Mouse (Mus musculus) embryonic stem cell, embryonic (primary cell): Measurements from ENCODE around the gene Eif4h.

ENCODE experiments used
- CTCF ChIA-PET, 4 experiments: fragments of 300-600 bp in 2 of 4; fragments of 350-600 bp in 2 of 4; sonication (Branson Sonifier 250); formaldehyde crosslinking; loops; one replicate each; lab custom pipeline; 2022; ENCODE audit warnings: inconsistent platforms in 2 of 4; lab: Charles Lee
- POLR2A ChIA-PET, 4 experiments: fragments of 300-600 bp in 2 of 4; fragments of 350-600 bp in 2 of 4; sonication (Branson Sonifier 250); formaldehyde crosslinking; loops; one replicate each; lab custom pipeline; 2022; ENCODE audit warnings: antibody characterized with exemption in 4 of 4, inconsistent platforms in 1 of 4; lab: Charles Lee

The Eif4h gene

DNA sequence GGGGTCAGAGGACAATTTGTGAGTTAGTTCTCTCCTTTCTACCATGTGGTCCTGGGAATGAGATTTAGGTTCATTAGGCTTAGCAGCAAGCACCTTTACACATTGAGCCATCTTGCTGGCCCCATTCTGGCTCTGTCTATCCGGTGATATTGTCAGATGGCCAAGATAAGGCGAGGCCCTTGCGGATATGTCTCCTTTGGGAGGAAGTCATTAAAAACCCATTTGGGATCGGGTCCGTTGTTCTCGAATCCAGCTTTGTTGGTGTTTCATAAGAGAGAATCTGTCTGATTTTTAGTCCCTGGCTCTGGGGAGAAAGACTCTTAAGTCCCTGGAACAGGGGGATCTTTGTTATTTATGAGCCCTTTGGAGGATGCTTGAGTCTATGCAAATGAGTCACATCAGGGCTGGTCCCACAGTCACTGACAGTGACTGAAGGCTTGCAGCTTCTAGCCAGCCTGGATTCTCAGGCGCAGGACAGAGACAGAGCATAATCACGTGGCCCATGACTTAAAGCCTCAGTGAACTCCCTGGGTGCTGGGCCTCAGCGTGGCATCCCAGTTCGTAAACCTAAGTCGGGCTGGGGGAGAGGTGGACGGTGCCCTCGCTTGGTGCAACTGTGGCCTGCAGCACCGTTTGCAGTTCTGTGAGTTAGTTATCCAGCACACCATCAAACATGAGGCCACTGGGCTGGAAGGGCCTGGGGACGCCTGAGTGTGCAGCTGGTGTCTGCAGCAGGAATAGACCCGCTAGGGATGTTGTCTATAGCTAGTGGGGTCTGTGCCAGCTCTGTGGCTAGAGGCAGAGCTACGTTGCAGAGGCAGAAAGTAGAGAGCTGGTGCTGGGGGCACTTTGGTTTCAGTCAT is 32.3 kb upstream of the Eif4h start:
- CTCF ChIA-PET: interaction anchor here in 1 of 4 experiments (1.0 kb wide), 1 partner anchor 236 kb away, joined by 4 read pairs; no protein-coding TSS in a partner anchor
- POLR2A ChIA-PET: interaction anchor here in 2 of 4 experiments (0.6 to 1.3 kb wide), 3 partner anchors 65 to 477 kb away, joined by 3 to 4 read pairs (median 4); no protein-coding TSS in a partner anchor

DNA sequence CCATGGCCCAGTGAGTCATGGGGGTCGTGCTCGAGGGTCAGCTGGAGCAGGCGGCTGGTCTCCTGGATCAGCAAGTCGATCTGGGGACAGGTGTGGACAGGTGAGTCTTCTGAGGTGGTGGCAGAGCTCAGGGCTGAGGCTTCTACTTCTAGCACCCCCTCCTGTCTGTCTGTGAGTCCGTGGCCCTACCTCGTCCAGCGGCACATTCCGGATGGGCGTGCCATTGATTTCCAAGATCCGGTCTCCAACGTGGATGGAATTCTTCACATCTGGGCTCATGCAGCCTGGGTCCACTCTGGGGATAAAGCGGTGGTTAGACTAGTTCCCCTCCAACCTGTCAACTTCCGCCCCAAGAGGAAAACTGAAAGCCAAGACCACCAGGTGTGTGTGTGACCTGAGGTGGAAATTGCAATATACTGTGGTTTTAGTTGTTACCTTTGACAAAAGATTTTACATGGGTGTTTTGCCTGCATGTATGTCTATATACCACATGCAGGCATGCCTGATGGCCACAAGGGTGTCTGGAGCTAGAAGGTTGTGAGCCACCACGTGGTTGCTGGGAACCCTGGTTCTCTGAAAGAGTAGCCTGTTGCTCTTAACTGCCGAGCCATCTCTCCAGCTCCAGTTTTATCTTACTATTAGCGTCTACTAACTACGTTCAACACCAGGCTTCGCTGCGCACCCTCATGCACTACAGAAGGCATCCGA is 29.9 kb upstream of the Eif4h start:
- ChIA-PET POLR2A (interaction anchor here (0.6 to 2.3 kb wide), 17 partner anchors 8 to 341 kb away, joined by 3 to 14 read pairs (median 3); partner anchors contain the start of genes Eif4h (in 2 of the 4) and Limk1 (in 1 of the 4)), CTCF (interaction anchor here (0.5 to 2.7 kb wide), 42 partner anchors 8 to 1563 kb away, joined by 3 to 15 read pairs (median 4); partner anchors contain the start of genes Limk1 (in 3 of the 4) and Eif4h (in 1 of the 4))

DNA sequence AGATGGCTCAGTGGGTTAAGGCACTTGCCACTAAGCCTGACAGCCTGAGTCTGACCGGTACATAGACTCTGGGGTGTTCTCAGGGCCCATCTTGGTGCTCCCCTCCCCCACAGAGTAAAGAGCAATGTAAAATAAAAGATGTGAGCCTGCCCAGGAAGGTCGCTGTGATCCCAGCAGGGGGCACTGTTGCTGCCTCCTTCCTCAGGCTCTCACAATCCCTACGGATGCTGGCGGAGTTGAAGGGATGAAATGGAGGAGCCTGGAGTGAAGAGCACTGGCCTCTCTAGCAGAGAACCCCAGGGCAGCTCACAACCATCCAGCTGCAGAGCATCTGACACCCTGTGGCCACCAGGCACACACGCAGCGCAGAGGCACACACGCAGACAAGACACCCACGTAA is 29.2 kb upstream of the Eif4h start:
- POLR2A ChIA-PET: interaction anchor here in 3 of 4 experiments (0.9 to 2.3 kb wide), 11 partner anchors 9 to 166 kb away, joined by 3 to 14 read pairs (median 4); partner anchors contain the start of genes Eif4h (in 2 of the 3) and Limk1 (in 1 of the 3)
- CTCF ChIA-PET: interaction anchor here (0.6 to 2.7 kb wide), 37 partner anchors 9 to 1563 kb away, joined by 3 to 15 read pairs (median 4); partner anchors contain the start of genes Limk1 (in 3 of the 4) and Eif4h (in 1 of the 4)

DNA sequence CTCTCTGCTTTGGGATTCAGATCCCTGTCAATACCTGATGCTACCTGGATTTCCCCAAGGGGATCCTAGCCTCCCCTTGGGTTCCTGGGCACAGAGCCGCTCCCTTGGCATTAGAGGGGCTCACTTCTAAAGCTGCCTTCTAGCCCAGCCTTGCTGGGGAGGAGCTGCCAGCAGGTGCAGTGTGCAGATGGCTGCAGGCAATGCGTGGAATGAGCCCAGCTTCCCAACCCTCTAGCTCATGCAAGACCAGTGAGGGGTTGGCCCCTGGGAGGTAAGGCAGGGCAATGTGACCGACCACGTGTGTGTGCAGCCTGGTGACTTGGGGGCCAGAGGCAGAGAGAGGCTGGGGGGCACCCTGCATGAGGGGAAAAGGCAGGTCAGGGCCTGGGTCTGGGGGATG is 17.4 kb upstream of the Eif4h start:
- ChIA-PET CTCF (interaction anchor here in 3 of 4 experiments (0.6 to 3.0 kb wide), 11 partner anchors 10 to 193 kb away, joined by 3 to 18 read pairs (median 3); no protein-coding TSS in a partner anchor), POLR2A (interaction anchor here in 3 of 4 experiments (0.8 to 3.0 kb wide), 7 partner anchors 12 to 352 kb away, joined by 3 to 11 read pairs (median 3); partner anchors contain the start of genes Abhd11 (in 1 of the 3) and Eif4h (in 1 of the 3))

DNA sequence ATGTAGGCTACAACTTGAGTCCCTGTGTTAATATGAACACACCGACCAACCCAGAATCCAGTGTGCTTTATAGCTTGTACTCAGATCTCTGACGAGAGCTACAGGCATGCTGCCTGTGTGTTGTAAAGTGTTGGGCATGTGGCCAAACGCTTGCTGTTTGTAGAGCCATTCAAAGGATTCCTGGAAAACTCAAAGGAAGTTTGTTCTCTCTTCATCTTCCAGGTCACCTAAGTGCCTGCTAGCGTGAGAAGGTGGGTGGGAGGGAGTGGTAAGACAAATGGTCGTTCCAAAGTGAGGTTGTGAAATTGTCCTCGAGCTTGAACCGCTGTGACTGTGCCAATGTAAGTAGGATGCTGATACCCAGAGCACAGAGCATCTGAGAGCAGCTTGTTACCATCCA is 12.7 kb upstream of the Eif4h start:
- ChIA-PET CTCF (interaction anchor here in 3 of 4 experiments (0.6 to 2.5 kb wide), 8 partner anchors 46 to 162 kb away, joined by 3 to 25 read pairs (median 4); no protein-coding TSS in a partner anchor), POLR2A (interaction anchor here in 1 of 4 experiments (0.9 kb wide), 1 partner anchor 11 kb away, joined by 3 read pairs; no protein-coding TSS in a partner anchor)

DNA sequence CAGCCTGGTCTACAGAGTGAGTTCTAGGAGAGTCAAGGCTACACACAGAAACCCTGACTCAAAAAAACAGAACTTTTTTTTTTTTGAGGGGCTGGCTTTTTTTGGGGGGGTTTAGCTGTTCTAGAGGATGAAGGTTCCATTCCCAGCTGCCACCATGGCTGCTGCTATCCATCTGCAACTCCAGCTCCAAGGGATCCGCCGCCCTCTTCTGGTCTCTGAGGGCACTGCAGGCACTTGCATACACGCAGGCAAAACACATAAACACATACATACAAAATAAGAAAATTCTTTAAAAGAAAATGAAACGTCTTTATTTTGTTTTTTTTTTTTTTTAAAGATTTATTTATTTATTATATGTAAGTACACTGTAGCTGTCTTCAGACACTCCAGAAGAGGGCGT is 11.6 kb upstream of the Eif4h start:
- ChIA-PET CTCF (interaction anchor here (0.5 to 2.5 kb wide), 79 partner anchors 8 to 1779 kb away, joined by 3 to 25 read pairs (median 4); partner anchors contain the start of genes Eif4h (in 2 of the 4), Limk1 (in 2 of the 4), Abhd11 (in 1 of the 4) and Clip2 (in 1 of the 4)), POLR2A (interaction anchor here (0.6 to 1.5 kb wide), 18 partner anchors 8 to 1482 kb away, joined by 3 to 7 read pairs (median 4); partner anchors contain the start of genes Castor2 (in 1 of the 4), Eif4h (in 1 of the 4) and Limk1 (in 1 of the 4))

DNA sequence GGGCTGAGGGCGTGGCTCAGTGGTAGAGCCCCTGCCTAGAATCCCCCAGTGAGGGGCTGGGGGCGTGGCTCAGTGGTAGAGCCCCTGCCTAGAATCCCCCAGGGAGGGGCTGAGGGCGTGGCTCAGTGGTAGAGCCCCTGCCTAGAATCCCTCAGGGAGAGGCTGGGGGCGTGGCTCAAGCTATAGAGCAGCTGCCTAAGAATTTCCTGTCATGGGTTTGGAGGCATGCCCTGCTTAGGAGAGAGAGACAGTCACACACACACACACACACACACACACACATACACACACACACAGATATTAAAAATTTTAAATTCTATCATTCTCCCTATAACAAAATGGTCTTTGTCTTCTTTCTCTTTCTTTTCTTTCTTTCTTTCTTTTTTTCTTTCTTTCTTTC is 9.7 kb upstream of the Eif4h start:
- ChIA-PET CTCF (interaction anchor here (0.5 to 1.4 kb wide), 6 partner anchors 59 to 1972 kb away, joined by 3 to 6 read pairs (median 3); no protein-coding TSS in a partner anchor), POLR2A (interaction anchor here (0.6 to 1.4 kb wide), 9 partner anchors 9 to 40 kb away, joined by 3 to 13 read pairs (median 3); partner anchors contain the start of genes Eif4h (in 3 of the 4) and Limk1 (in 1 of the 4))

DNA sequence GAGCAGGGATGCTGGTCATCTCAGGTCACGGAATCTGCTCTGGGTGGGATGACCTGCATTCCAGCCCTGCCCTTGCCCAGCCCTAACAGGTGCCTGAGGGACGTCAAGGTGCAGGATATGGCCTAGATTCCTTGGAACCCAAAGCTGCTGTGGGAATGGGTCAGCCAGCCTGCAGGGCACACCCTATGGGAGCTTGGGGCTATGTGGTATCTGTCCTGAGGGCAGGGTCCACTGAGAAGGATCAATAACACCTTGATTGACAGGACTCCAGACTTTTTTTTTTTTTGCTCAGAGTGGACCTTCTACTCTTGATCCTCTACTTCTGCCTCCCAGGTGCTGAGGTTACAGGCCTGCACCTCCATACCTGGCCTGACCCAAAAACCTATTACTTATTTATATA is 8.1 kb upstream of the Eif4h start:
- ChIA-PET CTCF (interaction anchor here in 1 of 4 experiments (0.7 kb wide), 1 partner anchor 358 kb away, joined by 4 read pairs; no protein-coding TSS in a partner anchor), POLR2A (no interaction called here)

DNA sequence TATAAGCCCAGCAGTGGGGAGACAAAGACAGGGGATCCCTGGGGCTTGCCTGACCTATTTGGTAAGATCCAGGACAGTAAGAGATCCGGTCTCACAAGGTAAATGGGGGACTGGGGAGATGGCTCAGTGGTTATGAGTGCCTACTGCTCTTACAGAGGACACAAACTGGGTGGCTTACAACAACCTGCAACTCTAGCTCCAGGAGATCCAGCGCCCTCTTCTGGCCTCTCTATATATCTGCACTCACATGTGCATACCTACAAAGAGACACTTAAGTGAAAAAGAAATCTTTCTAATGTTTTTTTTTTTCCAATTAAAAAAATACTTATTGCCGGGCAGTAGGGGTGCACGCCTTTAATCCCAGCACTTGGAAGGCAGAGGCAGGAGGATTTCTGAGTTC is 7.2 kb upstream of the Eif4h start:
- ChIA-PET POLR2A (interaction anchor here in 1 of 4 experiments (0.7 kb wide), 1 partner anchor 20 kb away, joined by 3 read pairs; no protein-coding TSS in a partner anchor), CTCF (interaction anchor here in 2 of 4 experiments (0.5 to 1.6 kb wide), 10 partner anchors 11 to 460 kb away, joined by 3 to 7 read pairs (median 4); partner anchors contain the start of gene Limk1 (in 1 of the 2))

DNA sequence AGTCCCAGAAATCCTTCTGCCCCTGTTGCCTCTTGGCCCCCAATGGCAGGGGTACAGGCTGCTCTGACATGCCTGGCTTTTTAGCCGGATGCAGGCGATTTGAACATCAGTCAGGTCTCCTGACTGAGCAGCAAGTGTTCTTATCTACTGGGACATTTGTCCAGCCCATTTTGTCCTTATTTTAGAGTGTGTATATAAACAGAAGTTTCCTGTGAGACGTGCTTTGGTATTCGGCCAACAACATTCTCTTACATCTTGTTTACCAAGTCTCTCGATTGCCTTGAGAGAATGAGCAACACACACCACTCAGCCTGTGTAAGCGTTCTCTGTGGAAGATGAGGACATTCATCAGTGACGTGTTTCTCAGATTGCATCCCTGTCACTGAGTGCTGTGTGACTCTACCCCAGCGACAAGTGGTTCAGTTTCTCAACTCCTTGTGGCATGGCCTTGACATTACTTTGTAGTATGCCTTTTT is 5.4 kb upstream of the Eif4h start:
- POLR2A ChIA-PET: interaction anchor here in 2 of 4 experiments (0.8 to 1.5 kb wide), 3 partner anchors 44 to 112 kb away, joined by 3 to 5 read pairs (median 3); partner anchors contain the start of gene Limk1 (in 2 of the 2)
- CTCF ChIA-PET: interaction anchor here in 1 of 4 experiments (0.8 kb wide), 1 partner anchor 9 kb away, joined by 4 read pairs; no protein-coding TSS in a partner anchor

DNA sequence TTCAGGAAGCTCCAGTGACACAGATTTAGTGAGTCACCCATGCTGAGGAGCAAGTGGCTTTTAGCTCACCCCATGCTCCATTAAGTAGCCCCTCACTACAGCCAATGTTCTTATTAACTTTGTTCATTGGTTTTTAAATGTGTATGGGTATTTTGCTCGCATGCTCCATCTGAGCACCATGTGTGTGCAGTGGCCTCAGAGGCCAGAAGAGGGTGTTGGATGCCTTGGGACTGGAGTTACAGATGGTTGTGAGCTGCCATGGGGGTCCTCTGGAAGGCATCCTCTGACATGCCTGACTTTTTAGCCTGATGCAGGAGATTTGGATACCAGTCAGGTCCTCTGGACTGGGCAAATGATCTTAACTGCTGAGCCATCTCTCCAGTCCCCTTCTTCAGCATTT is 4.8 kb upstream of the Eif4h start:
- POLR2A ChIA-PET: interaction anchor here in 3 of 4 experiments (0.6 to 1.5 kb wide), 5 partner anchors 11 to 356 kb away, joined by 3 to 5 read pairs (median 3); partner anchors contain the start of gene Limk1 (in 2 of the 3)
- CTCF ChIA-PET: interaction anchor here in 1 of 4 experiments (0.8 to 1.1 kb wide), 2 partner anchors 9 to 17 kb away, joined by 3 to 4 read pairs; no protein-coding TSS in a partner anchor

DNA sequence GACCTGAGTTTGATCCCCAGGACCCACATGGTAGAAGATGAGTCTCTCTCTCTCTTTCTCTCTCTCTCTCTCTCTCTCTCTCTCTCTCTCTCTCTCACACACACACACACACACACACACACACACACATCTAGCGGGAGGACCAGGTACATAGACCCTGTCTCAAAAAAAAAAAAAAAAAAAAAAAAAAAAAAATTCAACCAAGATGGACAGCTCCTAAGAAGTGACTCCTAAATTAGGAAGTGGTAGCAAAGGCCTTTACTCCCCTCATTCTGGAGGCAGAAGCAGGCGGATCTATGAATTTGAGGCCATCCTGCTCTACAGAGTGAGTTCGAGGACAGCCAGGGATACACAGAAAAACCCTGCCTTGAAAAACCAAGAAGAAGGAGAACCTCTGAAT is 1.1 kb upstream of the Eif4h start:
- ChIA-PET CTCF (interaction anchor here (0.6 to 1.4 kb wide), 14 partner anchors 10 to 1342 kb away, joined by 3 to 10 read pairs (median 4); partner anchors contain the start of gene Limk1 (in 1 of the 4)), POLR2A (interaction anchor here (0.6 to 4.7 kb wide), 25 partner anchors 8 to 1188 kb away, joined by 3 to 75 read pairs (median 4); partner anchors contain the start of genes Limk1 (in 2 of the 4) and Abhd11 (in 1 of the 4))

DNA sequence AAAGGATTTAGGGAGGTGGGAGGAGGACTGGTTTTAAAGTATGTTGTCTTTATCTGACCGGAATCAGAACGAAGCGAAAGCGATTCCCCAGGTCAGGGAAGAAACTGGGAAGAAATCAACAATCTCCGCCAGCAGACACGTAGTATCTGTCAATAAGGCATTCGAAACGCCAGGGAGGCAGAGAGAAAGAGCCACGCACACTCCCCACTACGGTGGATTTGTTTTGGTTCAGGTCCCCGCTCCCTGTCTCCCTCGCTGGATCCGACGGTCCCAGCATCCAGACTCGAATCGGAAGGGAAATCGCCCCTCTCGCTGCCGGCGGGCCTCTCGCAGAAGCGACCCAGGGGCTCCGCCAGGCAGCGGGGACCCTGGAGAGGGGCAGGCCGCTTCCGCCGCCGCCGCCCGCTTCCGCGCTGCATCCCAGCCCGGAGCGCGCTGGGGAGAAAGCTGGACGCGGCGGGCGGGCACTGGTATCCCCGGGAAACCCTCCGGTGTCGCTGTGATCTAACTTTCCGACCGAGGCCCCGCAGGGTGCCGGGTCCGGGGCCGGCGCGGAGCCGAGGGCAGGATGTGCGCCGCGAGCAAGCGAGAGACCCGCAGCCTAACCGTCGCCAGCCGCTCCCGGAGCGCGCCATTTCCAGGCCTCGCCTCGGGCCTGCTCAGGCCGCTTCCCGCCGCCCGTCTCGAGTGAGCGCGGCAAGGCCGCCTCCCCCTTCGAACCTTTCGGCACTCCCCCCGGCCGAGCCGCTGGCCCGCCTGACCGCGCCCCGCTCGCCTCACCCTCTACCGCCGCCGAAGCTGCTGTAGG is 625 bp downstream of the Eif4h start:
- CTCF ChIA-PET: interaction anchor here in 3 of 4 experiments (0.6 to 1.4 kb wide), 15 partner anchors 12 to 327 kb away, joined by 3 to 10 read pairs (median 4); no protein-coding TSS in a partner anchor
- POLR2A ChIA-PET: interaction anchor here in 3 of 4 experiments (0.7 to 4.7 kb wide), 45 partner anchors 8 to 423 kb away, joined by 3 to 75 read pairs (median 4); partner anchors contain the start of genes Limk1 (in 3 of the 3), Abhd11 (in 1 of the 3), Clip2 (in 1 of the 3) and Lat2 (in 1 of the 3)

DNA sequence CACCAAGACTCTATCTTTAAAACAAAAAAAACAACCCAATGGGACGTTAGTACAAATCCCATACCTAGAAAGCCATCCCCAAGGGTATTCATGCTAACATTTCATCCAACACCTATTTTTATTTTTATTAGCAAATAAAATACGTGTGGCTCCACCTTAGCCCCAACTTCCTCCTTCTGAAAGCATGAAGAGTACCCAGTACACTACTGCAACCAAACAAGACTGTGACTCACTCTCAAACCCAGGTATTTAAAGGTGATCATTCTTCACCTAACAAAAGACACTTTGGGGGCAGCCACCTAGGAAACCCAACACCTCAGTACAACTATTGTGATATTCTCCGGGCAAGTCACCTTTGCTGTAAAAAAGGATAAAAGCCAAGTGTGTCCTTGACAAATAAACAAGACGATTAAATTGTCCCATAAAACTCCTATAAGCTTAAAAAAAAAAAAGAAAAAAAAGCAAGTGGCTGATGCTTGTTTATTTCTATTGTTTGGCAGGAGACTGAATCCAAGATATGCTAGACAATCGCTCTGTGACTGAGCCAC is 1.4 kb downstream of the Eif4h start:
- ChIA-PET POLR2A (interaction anchor here in 3 of 4 experiments (0.7 to 4.7 kb wide), 16 partner anchors 8 to 422 kb away, joined by 3 to 75 read pairs (median 4); partner anchors contain the start of gene Limk1 (in 1 of the 3)), CTCF (interaction anchor here in 2 of 4 experiments (0.6 to 1.3 kb wide), 4 partner anchors 13 to 152 kb away, joined by 3 to 4 read pairs (median 3); no protein-coding TSS in a partner anchor)

DNA sequence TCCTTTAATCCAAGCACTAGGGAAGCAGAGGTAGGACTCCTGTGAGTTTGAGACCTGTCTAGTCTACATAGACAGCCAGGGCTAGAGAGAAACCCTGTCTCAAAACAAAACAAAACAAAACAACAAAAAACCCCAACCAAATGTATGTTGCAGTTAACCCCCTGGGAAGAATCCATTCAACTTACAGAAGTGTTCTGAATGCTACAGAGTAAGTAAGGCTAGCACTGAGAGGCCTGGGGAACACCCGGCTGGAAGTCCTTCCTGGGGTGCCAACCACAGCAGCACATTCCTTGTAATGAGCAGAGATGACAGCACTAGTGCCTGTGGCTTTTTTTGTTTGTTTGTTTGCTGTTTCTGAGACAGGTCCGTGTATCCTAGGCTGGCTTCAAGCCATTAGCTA is 6.4 kb downstream of the Eif4h start:
- POLR2A ChIA-PET: interaction anchor here in 3 of 4 experiments (0.6 to 11.9 kb wide), 10 partner anchors 13 to 789 kb away, joined by 3 to 174 read pairs (median 4); partner anchors contain the start of gene Lat2 (in 1 of the 3)
- CTCF ChIA-PET: interaction anchor here in 1 of 4 experiments (0.7 kb wide), 1 partner anchor 172 kb away, joined by 3 read pairs; no protein-coding TSS in a partner anchor
